Mouse (Mus musculus) embryonic facial prominence, embryonic 11.5 days (tissue): ENCODE results near the gene Gba. TPM values are rescaled to one million over a fixed set of nuclear protein-coding genes. Genes with fewer than 3 reads are reported as not detected.

Source experiments
- microRNA counts: library from miRNA; unstranded; fragments of <30 nt; microRNA quantifications from one replicate; lab custom pipeline; 2016
- microRNA-seq: library from miRNA; unstranded; fragments of <30 nt; microRNA quantifications from one replicate; pipeline ENCODE4, GENCODE M21; 2016; ENCODE audit warnings: borderline number of aligned reads
- polyA plus RNA-seq: library from polyadenylated mRNA; unstranded; fragments of >200 nt; fragmentation: Nextera tagmentation; extraction: Ambion mirVana; gene quantifications from 2 replicates; pipeline ENCODE4 v1.2.1, GENCODE M21; 2014

Gene Gba
- polyA plus RNA-seq, 1 experiment from 2014 or later = 34.6 TPM

MicroRNAs encoded within 50 kb of the gene (microRNA counts, 519-probe panel; counts per million panel counts)
- 3,553 counts per million, percentile 52 among the panel's probes with 10 or more counts for microRNA mmu-miR-92b (lab: Ali Mortazavi, UCI)

Small RNAs within 50 kb of the gene (microRNA-seq; reads per million reads assigned to microRNA genes)
- 2,864 reads per million, percentile 82 among the genes with 10 or more reads in this experiment for gene Mir92b

Other genes with a start within 250 kb of the Gba start
- gene Rusc1, start 109.6 kb upstream of the Gba start, polyA plus RNA-seq = 14.4 and 18.0 TPM in 2 replicates
- not detected in 2 replicates for gene Gm43738, start 101.8 kb upstream of the Gba start, polyA plus RNA-seq
- gene Fdps, start 101.0 kb upstream of the Gba start, polyA plus RNA-seq = 299 and 334 TPM in 2 replicates
- gene Pklr, start 66.8 kb upstream of the Gba start, polyA plus RNA-seq = 1.5 and 2.0 TPM in 2 replicates
- gene Hcn3, start 42.7 kb upstream of the Gba start, polyA plus RNA-seq = 1.2 and 2.4 TPM in 2 replicates
- gene Clk2, start 38.1 kb upstream of the Gba start, polyA plus RNA-seq = 28.2 and 28.5 TPM in 2 replicates
- gene Scamp3, start 25.5 kb upstream of the Gba start, polyA plus RNA-seq = 80.5 and 91.1 TPM in 2 replicates
- gene Fam189b, start 19.8 kb upstream of the Gba start, polyA plus RNA-seq = 15.3 and 19.4 TPM in 2 replicates
- 24.4 and 26.0 TPM in 2 replicates for gene Thbs3, start 12.3 kb downstream of the Gba start, polyA plus RNA-seq
- 208 and 225 TPM in 2 replicates for gene Mtx1, start 24.2 kb downstream of the Gba start, polyA plus RNA-seq
- gene Muc1, start 26.1 kb downstream of the Gba start, polyA plus RNA-seq = 0.90 and 1.3 TPM in 2 replicates
- gene Krtcap2, start 43.0 kb downstream of the Gba start, polyA plus RNA-seq = 287 and 288 TPM in 2 replicates
- gene Trim46, start 43.4 kb downstream of the Gba start, polyA plus RNA-seq = 3.0 and 4.5 TPM in 2 replicates
- gene Dpm3, start 56.4 kb downstream of the Gba start, polyA plus RNA-seq = 82.4 and 87.9 TPM in 2 replicates
- 39.8 and 45.7 TPM in 2 replicates for gene Slc50a1, start 67.6 kb downstream of the Gba start, polyA plus RNA-seq
- gene Efna1, start 78.2 kb downstream of the Gba start, polyA plus RNA-seq = 26.9 and 30.2 TPM in 2 replicates
- 6.6 and 8.3 TPM in 2 replicates for gene Efna3, start 120.0 kb downstream of the Gba start, polyA plus RNA-seq
- 39.1 and 39.5 TPM in 2 replicates for gene Efna4, start 135.1 kb downstream of the Gba start, polyA plus RNA-seq
- gene Adam15, start 147.1 kb downstream of the Gba start, polyA plus RNA-seq = 17.8 and 17.9 TPM in 2 replicates
- 0.32 TPM in 1 of 2 replicates, not detected in the other for gene Dcst2, start 159.0 kb downstream of the Gba start, polyA plus RNA-seq
- 0.21 TPM in 1 of 2 replicates, not detected in the other for gene Dcst1, start 162.3 kb downstream of the Gba start, polyA plus RNA-seq
- 0.49 and 1.1 TPM in 2 replicates for gene Zbtb7b, start 191.8 kb downstream of the Gba start, polyA plus RNA-seq
- 0.80 TPM in 1 of 2 replicates, not detected in the other for gene Lenep, start 199.9 kb downstream of the Gba start, polyA plus RNA-seq
- 23.8 and 24.4 TPM in 2 replicates for gene Flad1, start 208.9 kb downstream of the Gba start, polyA plus RNA-seq
- gene Cks1b, start 215.5 kb downstream of the Gba start, polyA plus RNA-seq = 648 and 668 TPM in 2 replicates
- gene Shc1, start 215.5 kb downstream of the Gba start, polyA plus RNA-seq = 43.6 and 53.0 TPM in 2 replicates
- gene Pygo2, start 227.3 kb downstream of the Gba start, polyA plus RNA-seq = 55.8 and 56.5 TPM in 2 replicates
- 9.1 and 10.8 TPM in 2 replicates for gene Pbxip1, start 233.8 kb downstream of the Gba start, polyA plus RNA-seq